Mouse (Mus musculus): ENCODE results near the gene Gm26992. TPM values are rescaled to one million over a fixed set of nuclear protein-coding genes. Genes with fewer than 3 reads are reported as not detected.

Gene Gm26992
- polyA plus RNA-seq, 1 experiment: not detected

DNA sequence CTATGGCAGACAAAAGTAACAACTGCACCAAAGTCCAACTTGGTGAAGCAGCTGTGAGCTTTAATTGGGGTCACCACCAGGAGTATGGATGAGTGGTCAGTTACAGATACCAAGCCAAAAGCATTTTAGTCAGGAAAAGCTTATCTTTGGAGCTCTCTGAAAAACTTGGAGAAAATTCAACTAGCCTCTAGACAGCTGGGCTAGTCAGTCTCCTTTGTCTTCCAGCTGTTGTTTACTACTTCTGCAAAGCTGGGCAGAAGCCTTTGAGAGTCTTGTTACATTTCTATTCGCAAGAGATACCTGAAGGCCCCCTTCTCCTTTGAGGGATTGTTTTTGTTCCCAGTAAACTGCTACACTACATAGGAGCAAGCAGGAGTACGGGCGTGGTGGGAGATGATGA is 97.7 kb downstream of the Gm26992 start:
- no peak overlapping the region for H3ac ChIP-seq (ENCODE audit: control insufficient read depth, insufficient read length)
- H3K4me2 ChIP-seq (ENCODE audit: low read depth): peak overlapping the region; percentile 33
- no peaks in the 10 kb centered on the region for H3K79me2 ChIP-seq (ENCODE audit: control insufficient read depth, insufficient read depth)
- no peaks in the 10 kb centered on the region for H3K27me3 ChIP-seq (ENCODE audit: control insufficient read depth, insufficient read depth, insufficient read length)
- H3K36me3 ChIP-seq (ENCODE audit: control insufficient read depth, insufficient read depth): no peaks in the 10 kb centered on the region
- H3K4me3 ChIP-seq: no peak overlapping the region
- TF ChIP-seq MYOG (IDR thresholded peaks at IDR 0.05; ENCODE audit: control insufficient read depth in 1 of 3, insufficient read depth in 1 of 3, insufficient read length in 2 of 3, low read depth in 2 of 3): peak in 2 of 3 experiments; percentile 14
- TF ChIP-seq POLR2A (IDR thresholded peaks at IDR 0.05; ENCODE audit: insufficient read length, low read depth): no peak
- no peak for TF ChIP-seq REST (IDR thresholded peaks at IDR 0.05; ENCODE audit: insufficient read depth, insufficient read length)
- no peak for TF ChIP-seq SRF (IDR thresholded peaks at IDR 0.05; ENCODE audit: control insufficient read depth, insufficient read length, low read depth)
- no peak for TF ChIP-seq USF1 (IDR thresholded peaks at IDR 0.05; ENCODE audit: low read depth)
- TF ChIP-seq MYOD1 (IDR thresholded peaks at IDR 0.05; ENCODE audit: control insufficient read depth in 1 of 3, insufficient read length in 2 of 3, low read depth in 2 of 3): peak; percentile 39 to 71 (median 59)
- TF ChIP-seq TCF12 (IDR thresholded peaks at IDR 0.05; ENCODE audit: insufficient read depth, poor library complexity, severe bottlenecking): peak; percentile 4

DNA sequence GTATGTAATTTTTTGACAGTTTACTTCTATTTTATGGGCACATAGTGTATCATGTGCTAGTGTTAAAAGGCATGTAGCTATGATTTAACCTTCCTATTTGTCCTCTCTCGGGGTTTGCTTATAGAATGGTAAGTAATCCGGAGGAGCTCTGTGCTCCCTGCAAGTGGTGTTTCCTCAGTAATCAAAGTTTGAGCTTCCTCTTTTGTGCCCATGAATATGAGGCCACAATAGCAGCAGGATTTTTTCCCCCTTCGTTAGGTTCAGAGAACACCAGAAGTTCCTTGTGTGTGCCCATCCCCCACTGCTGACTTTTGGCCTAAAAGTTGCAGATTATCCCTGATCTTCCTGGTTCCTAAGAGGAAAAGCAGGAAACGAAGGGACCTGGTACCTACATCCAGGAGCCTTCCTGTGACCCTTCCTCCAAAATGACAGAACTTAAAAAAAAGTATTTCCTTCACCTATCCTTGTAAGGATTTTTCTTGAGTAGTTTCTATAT is 99.5 kb downstream of the Gm26992 start:
- TF ChIP-seq TCF12 (IDR thresholded peaks at IDR 0.05; ENCODE audit: insufficient read depth, poor library complexity, severe bottlenecking) (no peak), E2F4 (IDR thresholded peaks at IDR 0.05; ENCODE audit: insufficient read depth) (no peak), MYOG (IDR thresholded peaks at IDR 0.05; ENCODE audit: control insufficient read depth in 1 of 3, insufficient read depth in 1 of 3, insufficient read length in 2 of 3, low read depth in 2 of 3) (no peak), TCF3 (IDR thresholded peaks at IDR 0.05; ENCODE audit: insufficient read length, low read depth) (no peak), POLR2A (IDR thresholded peaks at IDR 0.05; ENCODE audit: insufficient read length, low read depth) (no peak), MYOD1 (IDR thresholded peaks at IDR 0.05; ENCODE audit: control insufficient read depth in 1 of 3, insufficient read length in 2 of 3, low read depth in 2 of 3) (no peak), REST (IDR thresholded peaks at IDR 0.05; ENCODE audit: insufficient read depth, insufficient read length) (no peak), POLR2AphosphoS2 (IDR thresholded peaks at IDR 0.05; ENCODE audit: insufficient read length, low read depth) (no peak), MAX (IDR thresholded peaks at IDR 0.05; ENCODE audit: low read depth) (no peak), USF1 (IDR thresholded peaks at IDR 0.05; ENCODE audit: low read depth) (no peak), SRF (IDR thresholded peaks at IDR 0.05; ENCODE audit: control insufficient read depth, insufficient read length, low read depth) (no peak), CEBPB (IDR thresholded peaks at IDR 0.05; ENCODE audit: insufficient read depth, poor library complexity, severe bottlenecking) (no peak)

DNA sequence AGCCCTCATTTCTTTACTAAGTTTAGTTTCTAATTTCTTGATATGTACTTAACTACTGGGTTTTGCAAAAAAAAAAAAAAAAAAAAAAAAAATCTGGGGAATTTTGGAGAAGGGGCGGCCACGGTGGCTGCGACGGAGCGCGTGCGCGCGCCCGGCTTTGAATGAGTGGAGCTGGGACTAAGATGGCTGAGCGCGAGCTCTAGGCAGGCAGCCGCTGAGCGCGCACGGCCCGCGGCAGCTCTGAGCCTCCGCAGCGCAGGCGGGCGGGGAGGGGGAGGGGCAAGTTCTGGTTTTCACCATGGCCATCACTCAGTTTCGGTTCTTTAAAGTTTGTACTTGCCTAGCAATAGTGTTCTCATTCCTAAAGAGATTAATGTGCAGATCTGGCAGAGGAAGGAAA is 107.4 kb downstream of the Gm26992 start:
- Histone ChIP-seq H3ac (ENCODE audit: control insufficient read depth, insufficient read length) (no peak overlapping the region), H3K4me2 (ENCODE audit: low read depth) (no peak overlapping the region), H3K36me3 (ENCODE audit: control insufficient read depth, insufficient read depth) (no peaks in the 10 kb centered on the region), H3K4me3 (no peak overlapping the region), H3K79me2 (ENCODE audit: control insufficient read depth, insufficient read depth) (no peaks in the 10 kb centered on the region), H3K27me3 (ENCODE audit: control insufficient read depth, insufficient read depth, insufficient read length) (no peaks in the 10 kb centered on the region)
- TF ChIP-seq CEBPB (IDR thresholded peaks at IDR 0.05; ENCODE audit: insufficient read depth, poor library complexity, severe bottlenecking) (no peak), POLR2A (IDR thresholded peaks at IDR 0.05; ENCODE audit: insufficient read length, low read depth) (no peak), REST (IDR thresholded peaks at IDR 0.05; ENCODE audit: insufficient read depth, insufficient read length) (no peak), MAX (IDR thresholded peaks at IDR 0.05; ENCODE audit: low read depth) (no peak), TCF3 (IDR thresholded peaks at IDR 0.05; ENCODE audit: insufficient read length, low read depth) (no peak), MYOG (IDR thresholded peaks at IDR 0.05; ENCODE audit: control insufficient read depth in 1 of 3, insufficient read depth in 1 of 3, insufficient read length in 2 of 3, low read depth in 2 of 3) (no peak), USF1 (IDR thresholded peaks at IDR 0.05; ENCODE audit: low read depth) (no peak), E2F4 (IDR thresholded peaks at IDR 0.05; ENCODE audit: insufficient read depth) (no peak), MYOD1 (IDR thresholded peaks at IDR 0.05; ENCODE audit: control insufficient read depth in 1 of 3, insufficient read length in 2 of 3, low read depth in 2 of 3) (no peak), POLR2AphosphoS2 (IDR thresholded peaks at IDR 0.05; ENCODE audit: insufficient read length, low read depth) (no peak), SRF (IDR thresholded peaks at IDR 0.05; ENCODE audit: control insufficient read depth, insufficient read length, low read depth) (no peak), TCF12 (IDR thresholded peaks at IDR 0.05; ENCODE audit: insufficient read depth, poor library complexity, severe bottlenecking) (no peak)

More for the DNA sequence above, 99.5 kb downstream of the Gm26992 start:
- no peak overlapping the region for H3ac ChIP-seq (ENCODE audit: control insufficient read depth, insufficient read length)
- H3K4me3 ChIP-seq: no peak overlapping the region
- H3K79me2 ChIP-seq (ENCODE audit: control insufficient read depth, insufficient read depth): no peaks in the 10 kb centered on the region
- no peaks in the 10 kb centered on the region for H3K36me3 ChIP-seq (ENCODE audit: control insufficient read depth, insufficient read depth)
- H3K4me2 ChIP-seq (ENCODE audit: low read depth): no peak overlapping the region
- no peaks in the 10 kb centered on the region for H3K27me3 ChIP-seq (ENCODE audit: control insufficient read depth, insufficient read depth, insufficient read length)

Other genes with a start within 250 kb of the Gm26992 start
- 0.17 TPM for gene Nap1l2, start 235.4 kb upstream of the Gm26992 start, polyA plus RNA-seq (2012; fragmentation: generic; extraction: Trizol)
- gene Cdx4, start 100.6 kb upstream of the Gm26992 start, polyA plus RNA-seq (2012; fragmentation: generic; extraction: Trizol): not detected
- gene Chic1, start 65.5 kb upstream of the Gm26992 start, polyA plus RNA-seq (2012; fragmentation: generic; extraction: Trizol): 0.26 TPM
- gene Tsx, start 7.5 kb upstream of the Gm26992 start, polyA plus RNA-seq (2012; fragmentation: generic; extraction: Trizol): not detected
- gene Zcchc13, start 208.6 kb downstream of the Gm26992 start, polyA plus RNA-seq (2012; fragmentation: generic; extraction: Trizol): not detected